Mouse (Mus musculus) kidney, postnatal 25 days (tissue): ENCODE results near the gene Snx27.

Experiments
- DNase-seq, 2 experiments: peaks; one replicate each; pipeline ENCODE4 v3.0.0; 2021; ENCODE audit warnings: mixed read lengths in 2 of 2

The Snx27 gene

GRCm38 (mm10) chr3:94582456-94582891 is at the start of gene Snx27:
TSS of gene Snx27 (minus strand) at chr3:94582716.
- peak; percentile 87 to 95 for DNase-seq

- DNase-seq = no peak
These were observed 47.4 kb upstream of the Snx27 start for GRCm38 (mm10) chr3:94629876-94630275.

- no peak for DNase-seq
These were observed 46.2 kb upstream of the Snx27 start for GRCm38 (mm10) chr3:94628712-94629111.

GRCm38 (mm10) chr3:94624281-94624680 is 41.8 kb upstream of the Snx27 start:
- DNase-seq = no peak

GRCm38 (mm10) chr3:94622550-94622949 is 40.0 kb upstream of the Snx27 start:
- no peak for DNase-seq

GRCm38 (mm10) chr3:94621740-94622507 is 39.4 kb upstream of the Snx27 start:
- no peak for DNase-seq

- DNase-seq = peak; percentile 49 to 50
These were observed 34.2 kb upstream of the Snx27 start for GRCm38 (mm10) chr3:94616717-94617116.

GRCm38 (mm10) chr3:94613258-94613878 is 30.9 kb upstream of the Snx27 start:
- no peak for DNase-seq

- DNase-seq = no peak
These were observed 29.8 kb upstream of the Snx27 start for GRCm38 (mm10) chr3:94612274-94612673.

GRCm38 (mm10) chr3:94611834-94612233 is 29.3 kb upstream of the Snx27 start:
- DNase-seq = no peak

GRCm38 (mm10) chr3:94611343-94611742 is 28.8 kb upstream of the Snx27 start:
- no peak for DNase-seq

- no peak for DNase-seq
These were observed 28.1 kb upstream of the Snx27 start for GRCm38 (mm10) chr3:94610581-94610980.

GRCm38 (mm10) chr3:94609621-94610020 is 27.1 kb upstream of the Snx27 start:
- DNase-seq = no peak

GRCm38 (mm10) chr3:94601959-94602358 is 19.4 kb upstream of the Snx27 start:
- peak; percentile 65 to 82 for DNase-seq

- no peak for DNase-seq
These were observed 14.8 kb upstream of the Snx27 start for GRCm38 (mm10) chr3:94597224-94597779.

- no peak for DNase-seq
These were observed 13.4 kb upstream of the Snx27 start for GRCm38 (mm10) chr3:94595871-94596287.

- no peak for DNase-seq
These were observed 8.6 kb upstream of the Snx27 start for GRCm38 (mm10) chr3:94591066-94591465.

GRCm38 (mm10) chr3:94587962-94588361 is 5.4 kb upstream of the Snx27 start:
- DNase-seq = no peak

- DNase-seq = no peak
These were observed 428 bp upstream of the Snx27 start for GRCm38 (mm10) chr3:94582944-94583343.

- DNase-seq = peak in 1 of 2 experiments; percentile 77
These were observed 592 bp downstream of the Snx27 start for GRCm38 (mm10) chr3:94581793-94582455.

- peak; percentile 7 to 43 for DNase-seq
These were observed 1.3 kb downstream of the Snx27 start for GRCm38 (mm10) chr3:94581138-94581780.

- DNase-seq = no peak
These were observed 8.0 kb downstream of the Snx27 start for GRCm38 (mm10) chr3:94574506-94574905.

GRCm38 (mm10) chr3:94567242-94567641 is 15.3 kb downstream of the Snx27 start:
- DNase-seq = no peak
